Mouse (Mus musculus): Measurements from ENCODE around the gene Mthfd1l. TPM values are rescaled to one million over a fixed set of nuclear protein-coding genes. Genes with fewer than 3 reads are reported as not detected.

Mthfd1l gene
- polyA plus RNA-seq, 1 experiment from 2014 or later: 11.2 TPM

Other genes starting within 250 kb of the Mthfd1l start
- 9.7 and 14.9 TPM in 2 replicates for gene Plekhg1, start 232.8 kb upstream of the Mthfd1l start, polyA plus RNA-seq (2016; fragmentation: Nextera tagmentation; extraction: Ambion mirVana)